Mouse (Mus musculus) bone marrow macrophage, adult 2 months (primary cell): ENCODE data around the gene Qtrt2.

Experiments
- CTCF ChIP-seq: IDR thresholded peaks from 2 replicates; pipeline ENCODE4 v1.5.1; 2012; ENCODE audit warnings: low read depth, mild to moderate bottlenecking, low read length, moderate library complexity
- POLR2A ChIP-seq: IDR thresholded peaks from 2 replicates; pipeline ENCODE4 v1.6.1; 2012; ENCODE audit warnings: mild to moderate bottlenecking, low read depth, low read length, borderline replicate concordance

DNA sequence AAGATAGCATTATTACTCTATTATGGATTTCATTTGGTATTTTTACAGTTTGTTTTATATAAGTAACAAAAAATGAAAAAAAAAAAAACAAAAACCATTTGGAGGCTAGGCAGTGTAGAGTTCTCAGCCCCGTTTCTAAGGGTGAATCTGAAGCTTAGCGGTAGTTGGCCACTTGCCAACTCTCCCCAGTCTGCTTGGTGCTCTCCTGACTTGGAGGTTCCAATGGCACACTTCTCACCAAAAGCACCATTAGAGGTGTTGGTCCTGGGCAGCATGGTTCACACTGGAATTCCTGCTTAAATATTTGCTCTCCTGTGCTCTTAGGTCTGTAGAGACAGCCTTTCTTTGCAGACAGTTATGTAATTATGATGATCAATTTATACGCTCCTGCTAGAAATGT lies 8.8 kb upstream of the Qtrt2 start:
- TF ChIP-seq POLR2A (no peak), CTCF (no peak)
